Mouse (Mus musculus): ENCODE data around the gene Appl2. TPM values are rescaled to one million over a fixed set of nuclear protein-coding genes. Genes with fewer than 3 reads are reported as not detected.

The Appl2 gene
- polyA plus RNA-seq, 2 experiments: 49.8 to 67.7 TPM

GRCm38 (mm10) chr10:83641641-83642040, 6.9 kb downstream of the Appl2 start:
- H3K9me3 ChIP-seq (ENCODE audit: control insufficient read depth, low read length): no peaks in the 10 kb centered on the region
- no peak overlapping the region for H3K4me2 ChIP-seq (replicated peaks; ENCODE audit: low read depth, low read length, severe bottlenecking)
- H3K4me3 ChIP-seq (replicated peaks; ENCODE audit: low read length): no peak overlapping the region
- H3K36me3 ChIP-seq (ENCODE audit: control insufficient read depth, insufficient read depth, low read length): peaks cover 13% of the 10 kb centered on the region; the same call in 1 of the 2 replicates
- no peak for TF ChIP-seq POLR2A (IDR thresholded peaks at IDR 0.05; ENCODE audit: borderline replicate concordance, extremely low read depth, insufficient read depth, insufficient read length)
- peaks cover 2% of the 10 kb centered on the region; the same call in 1 of the 2 replicates for H3K4me1 ChIP-seq (ENCODE audit: control insufficient read depth, insufficient read depth, low read length)
- no peaks in the 10 kb centered on the region for H3K27me3 ChIP-seq (ENCODE audit: control insufficient read depth, insufficient read depth, low read length)
- WGBS: 90% methylated on average over 3 of the region's 3 CpGs
- DNase-seq (ENCODE audit: low spot score): no peak
- no peak for ATAC-seq (ENCODE audit: low FRiP score, low read depth)
- H3K9ac ChIP-seq (ENCODE audit: low read depth, low read length, severe bottlenecking): no peak overlapping the region
- no peak overlapping the region for H3K27ac ChIP-seq (replicated peaks; ENCODE audit: low read depth, low read length)

GRCm38 (mm10) chr10:83639881-83640386, 8.6 kb downstream of the Appl2 start:
- Histone ChIP-seq H3K4me2 (replicated peaks; ENCODE audit: low read depth, low read length, severe bottlenecking) (no peak overlapping the region), H3K4me3 (replicated peaks; ENCODE audit: low read length) (no peak overlapping the region), H3K27me3 (ENCODE audit: control insufficient read depth, insufficient read depth, low read length) (no peaks in the 10 kb centered on the region), H3K36me3 (ENCODE audit: control insufficient read depth, insufficient read depth, low read length) (peaks cover 13% of the 10 kb centered on the region; the same call in 1 of the 2 replicates), H3K4me1 (ENCODE audit: control insufficient read depth, insufficient read depth, low read length) (no peaks in the 10 kb centered on the region), H3K9me3 (ENCODE audit: control insufficient read depth, low read length) (no peaks in the 10 kb centered on the region), H3K27ac (replicated peaks; ENCODE audit: low read depth, low read length) (no peak overlapping the region), H3K9ac (ENCODE audit: low read depth, low read length, severe bottlenecking) (no peak overlapping the region)
- no peak for TF ChIP-seq POLR2A (IDR thresholded peaks at IDR 0.05; ENCODE audit: borderline replicate concordance, extremely low read depth, insufficient read depth, insufficient read length)
- DNase-seq (ENCODE audit: low spot score) (no peak), ATAC-seq (ENCODE audit: low FRiP score, low read depth) (no peak)
- 87% methylated on average over 10 of the region's 10 CpGs for WGBS

- Histone ChIP-seq H3K27me3 (ENCODE audit: control insufficient read depth, insufficient read depth, low read length) (no peaks in the 10 kb centered on the region), H3K27ac (replicated peaks; ENCODE audit: low read depth, low read length) (no peak overlapping the region), H3K4me3 (replicated peaks; ENCODE audit: low read length) (no peak overlapping the region), H3K4me1 (ENCODE audit: control insufficient read depth, insufficient read depth, low read length) (no peaks in the 10 kb centered on the region), H3K9me3 (ENCODE audit: control insufficient read depth, low read length) (no peaks in the 10 kb centered on the region), H3K36me3 (ENCODE audit: control insufficient read depth, insufficient read depth, low read length) (peaks cover 21% of the 10 kb centered on the region; the same call in 1 of the 2 replicates), H3K9ac (ENCODE audit: low read depth, low read length, severe bottlenecking) (no peak overlapping the region), H3K4me2 (replicated peaks; ENCODE audit: low read depth, low read length, severe bottlenecking) (no peak overlapping the region)
- TF ChIP-seq POLR2A (IDR thresholded peaks at IDR 0.05; ENCODE audit: borderline replicate concordance, extremely low read depth, insufficient read depth, insufficient read length): no peak
- WGBS: 29% methylated on average over 6 of the region's 6 CpGs
- ATAC-seq (ENCODE audit: low FRiP score, low read depth): 0 out of 2 replicates have a peak, but pooled peaks have one; percentile 34
- peak; percentile 47 for DNase-seq (ENCODE audit: low spot score)
Observed at GRCm38 (mm10) chr10:83637295-83637694, 11.2 kb downstream of the Appl2 start.

- Histone ChIP-seq H3K4me2 (replicated peaks; ENCODE audit: low read depth, low read length, severe bottlenecking) (no peak overlapping the region), H3K27ac (replicated peaks; ENCODE audit: low read depth, low read length) (no peak overlapping the region), H3K9me3 (ENCODE audit: control insufficient read depth, low read length) (no peaks in the 10 kb centered on the region), H3K36me3 (ENCODE audit: control insufficient read depth, insufficient read depth, low read length) (peaks cover 26% of the 10 kb centered on the region; the same call in 1 of the 2 replicates), H3K4me3 (replicated peaks; ENCODE audit: low read length) (no peak overlapping the region), H3K27me3 (ENCODE audit: control insufficient read depth, insufficient read depth, low read length) (no peaks in the 10 kb centered on the region), H3K4me1 (ENCODE audit: control insufficient read depth, insufficient read depth, low read length) (no peaks in the 10 kb centered on the region), H3K9ac (ENCODE audit: low read depth, low read length, severe bottlenecking) (no peak overlapping the region)
- ATAC-seq (ENCODE audit: low FRiP score, low read depth) (no peak), DNase-seq (ENCODE audit: low spot score) (no peak)
- 77% methylated on average over 2 of the region's 2 CpGs for WGBS
- TF ChIP-seq POLR2A (IDR thresholded peaks at IDR 0.05; ENCODE audit: borderline replicate concordance, extremely low read depth, insufficient read depth, insufficient read length): no peak
Observed at GRCm38 (mm10) chr10:83636191-83636590, 12.3 kb downstream of the Appl2 start.

GRCm38 (mm10) chr10:83634461-83634860, 14.1 kb downstream of the Appl2 start:
- Histone ChIP-seq H3K9ac (ENCODE audit: low read depth, low read length, severe bottlenecking) (no peak overlapping the region), H3K4me1 (ENCODE audit: control insufficient read depth, insufficient read depth, low read length) (no peaks in the 10 kb centered on the region; the same call in 1 of the 2 replicates), H3K36me3 (ENCODE audit: control insufficient read depth, insufficient read depth, low read length) (peaks cover 22% of the 10 kb centered on the region), H3K4me3 (replicated peaks; ENCODE audit: low read length) (no peak overlapping the region), H3K4me2 (replicated peaks; ENCODE audit: low read depth, low read length, severe bottlenecking) (no peak overlapping the region), H3K27me3 (ENCODE audit: control insufficient read depth, insufficient read depth, low read length) (no peaks in the 10 kb centered on the region), H3K27ac (replicated peaks; ENCODE audit: low read depth, low read length) (no peak overlapping the region), H3K9me3 (ENCODE audit: control insufficient read depth, low read length) (no peaks in the 10 kb centered on the region)
- ATAC-seq (ENCODE audit: low FRiP score, low read depth) (no peak), DNase-seq (ENCODE audit: low spot score) (no peak)
- WGBS: 52% methylated on average over 5 of the region's 5 CpGs
- TF ChIP-seq POLR2A (IDR thresholded peaks at IDR 0.05; ENCODE audit: borderline replicate concordance, extremely low read depth, insufficient read depth, insufficient read length): no peak

All from limb, embryonic 14.5 days (tissue).